9 mouse cellular contexts compared by ENCODE assay signal in the genomic region with DNA sequence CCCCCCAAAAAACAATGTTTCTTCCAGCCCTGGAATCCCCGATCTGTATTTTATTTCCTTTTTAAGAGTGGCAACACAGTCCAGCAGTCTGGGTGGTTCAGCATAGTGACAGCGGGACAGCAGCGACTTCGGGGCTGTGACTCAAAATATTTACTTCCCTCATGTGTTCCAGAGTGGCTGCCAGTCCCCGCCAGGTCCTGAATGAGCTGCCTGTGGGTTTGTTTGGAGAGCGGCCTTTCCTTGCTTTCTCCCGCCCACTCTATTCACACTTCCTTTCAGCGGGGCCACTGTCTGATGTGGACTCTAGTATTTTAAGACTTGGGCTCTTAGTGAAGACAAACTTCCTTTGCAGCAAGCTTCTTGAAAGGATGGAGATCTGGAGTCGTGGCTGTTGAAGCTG. TPM values are rescaled to one million over a fixed set of nuclear protein-coding genes. Genes with fewer than 3 reads are reported as not detected.
DNase-seq lines count a peak whose midpoint lies in the region; ATAC-seq and TF ChIP-seq lines count a peak whose summit lies in the region.
"Had no signal": no experiment of that assay in that cellular context is flagged by ENCODE, and none has a peak within 500 bp of the region (broad histone marks: within the 10 kb centered on the region; RNA-seq: fewer than 3 reads in every experiment).

No protein-coding gene starts in this region.

- no peak overlapping the region for H3K4me3 ChIP-seq in hindbrain, postnatal 0 days (ENCODE audit: low read length)

- H3K27me3 ChIP-seq in hindbrain, postnatal 0 days (ENCODE audit: insufficient read depth, low read length): no peaks in the 10 kb centered on the region

- H3K9me3 ChIP-seq in hindbrain, postnatal 0 days (ENCODE audit: low read length): no peaks in the 10 kb centered on the region

- 49% methylated on average over 9 of the region's 9 CpGs for WGBS in hindbrain, postnatal 0 days

- no peaks in the 10 kb centered on the region for H3K36me3 ChIP-seq in hindbrain, postnatal 0 days (ENCODE audit: insufficient read depth, low read length)

- H3K9ac ChIP-seq in hindbrain, postnatal 0 days (replicated peaks; ENCODE audit: low read length): no peak overlapping the region
- H3K9ac ChIP-seq: liver, embryonic 14.5 days had no signal

- no peak for TF ChIP-seq CTCF in hindbrain, postnatal 0 days (IDR thresholded peaks at IDR 0.05; ENCODE audit: low read depth)

- peak; percentile 55 for ATAC-seq in common myeloid progenitor, adult 5-6 weeks (replicated peaks; ENCODE audit: low read depth, poor library complexity, severe bottlenecking)
- ATAC-seq in hindbrain, postnatal 0 days: peak; percentile 49; the same call in 1 of the 2 replicates
- ATAC-seq in megakaryocyte progenitor cell, adult 5-6 weeks (replicated peaks; ENCODE audit: poor library complexity): peak; percentile 68

- peak; percentile 29 for DNase-seq in kidney, postnatal 14 days
- no peak for DNase-seq in kidney, adult 18-20 months
- DNase-seq in hindbrain, postnatal 0 days (ENCODE audit: low spot score): peak; percentile 45
- DNase-seq in spleen, postnatal 36 days (ENCODE audit: low spot score in 2 of 2): no peak
- DNase-seq in spleen, postnatal 4 days (ENCODE audit: low spot score in 2 of 2): no peak
- no peak for DNase-seq in liver

- no peak overlapping the region for H3K27ac ChIP-seq in hindbrain, postnatal 0 days
- H3K27ac ChIP-seq: liver, embryonic 14.5 days had no signal

- H3K4me2 ChIP-seq in hindbrain, postnatal 0 days (ENCODE audit: low read depth, low read length): no peak overlapping the region

- 0 out of 2 replicates have a peak, but pooled peaks cover 4% of the 10 kb centered on the region for H3K4me1 ChIP-seq in hindbrain, postnatal 0 days (ENCODE audit: insufficient read depth, low read length)

RNA-seq across cellular contexts. Expression of gene Itgav, which starts 18.0 kb away (rescaled TPM):
- 11.5 and 14.4 TPM in 2 replicates for total RNA-seq in common myeloid progenitor, adult 5-6 weeks (2017)
- total RNA-seq in hindbrain, postnatal 0 days (2014; rRNA removed): 47.4 and 54.0 TPM in 2 replicates
- 30.8 and 39.4 TPM in 2 replicates for polyA plus RNA-seq in hindbrain, postnatal 0 days (2015; fragmentation: Nextera tagmentation; extraction: Ambion mirVana)
- total RNA-seq in megakaryocyte progenitor cell, adult 5-6 weeks (2015): 23.4 and 30.9 TPM in 2 replicates
- total RNA-seq in megakaryocyte progenitor cell, adult 5-6 weeks (2017): 9.5 and 20.9 TPM in 2 replicates

Comparison
In these comparisons a context has a peak if more than half of its experiments do, and no peak if none do; other contexts are left out.
1. DNase-seq: peak in kidney, postnatal 14 days (single experiment) and hindbrain, postnatal 0 days (single experiment); none in kidney, adult 18-20 months (single experiment), spleen, postnatal 36 days (0 of 2), spleen, postnatal 4 days (0 of 2) and liver (single experiment).
2. Peak in every context shown above with its lines, with median percentiles within 50 percentile points of each other: ATAC-seq.